Mouse (Mus musculus) stomach, embryonic 15.5 days (tissue): ENCODE data around the gene Fgf9. TPM values are rescaled to one million over a fixed set of nuclear protein-coding genes. Genes with fewer than 3 reads are reported as not detected.

Source experiments
- ATAC-seq: fragments of 200-750 bp; cut with Nextera tagmentation; 2 replicates; pipeline ENCODE4 v1.8.0; 2017; ENCODE audit warnings: low read depth, moderate number of reproducible peaks, moderate TSS enrichment; ENCODE audit not compliant: insufficient read depth, low FRiP score
- H3K27ac ChIP-seq: fragments of 300-500 bp; sonication (generic); 2 replicates; pipeline ENCODE4 v1.5.1; 2015; ENCODE audit warnings: mild to moderate bottlenecking, inconsistent platforms
- H3K27me3 ChIP-seq: fragments of 300-500 bp; sonication (generic); replicated peaks from 2 replicates; pipeline ENCODE4 v1.6.1; 2015; ENCODE audit warnings: inconsistent platforms
- H3K36me3 ChIP-seq: fragments of 300-500 bp; sonication (generic); 2 replicates; pipeline ENCODE4 v1.6.1; 2015; ENCODE audit warnings: inconsistent platforms
- H3K4me1 ChIP-seq: fragments of 300-500 bp; sonication (generic); 2 replicates; pipeline ENCODE4 v1.6.1; 2015; ENCODE audit warnings: inconsistent platforms
- H3K4me2 ChIP-seq: fragments of 300-500 bp; sonication (generic); 2 replicates; pipeline ENCODE4 v1.6.1; 2015; ENCODE audit warnings: mild to moderate bottlenecking, inconsistent platforms
- H3K4me3 ChIP-seq: fragments of 300-500 bp; sonication (generic); replicated peaks from 2 replicates; pipeline ENCODE4 v1.5.1; 2015; ENCODE audit warnings: inconsistent platforms
- H3K9ac ChIP-seq: fragments of 300-500 bp; sonication (generic); 2 replicates; pipeline ENCODE4 v1.6.1; 2015; ENCODE audit warnings: inconsistent platforms
- H3K9me3 ChIP-seq: fragments of 300-500 bp; sonication (generic); 2 replicates; pipeline ENCODE4 v1.6.1; 2016; ENCODE audit warnings: inconsistent platforms
- WGBS: fragments of 180-500 bp; shearing (Covaris S2); methylation state at CpG from one replicate; pipeline ENCODE4 v1.1.7; 2015; 5-methylcytosine and 5-hydroxymethylcytosine counted together
- polyA plus RNA-seq: library from polyadenylated mRNA; unstranded; fragments of >200 nt; fragmentation: Nextera tagmentation; extraction: Ambion mirVana; gene quantifications from 2 replicates; pipeline ENCODE4 v1.2.1, GENCODE M21; 2015

The Fgf9 gene
- polyA plus RNA-seq = 11.8 and 12.6 TPM in 2 replicates

DNA sequence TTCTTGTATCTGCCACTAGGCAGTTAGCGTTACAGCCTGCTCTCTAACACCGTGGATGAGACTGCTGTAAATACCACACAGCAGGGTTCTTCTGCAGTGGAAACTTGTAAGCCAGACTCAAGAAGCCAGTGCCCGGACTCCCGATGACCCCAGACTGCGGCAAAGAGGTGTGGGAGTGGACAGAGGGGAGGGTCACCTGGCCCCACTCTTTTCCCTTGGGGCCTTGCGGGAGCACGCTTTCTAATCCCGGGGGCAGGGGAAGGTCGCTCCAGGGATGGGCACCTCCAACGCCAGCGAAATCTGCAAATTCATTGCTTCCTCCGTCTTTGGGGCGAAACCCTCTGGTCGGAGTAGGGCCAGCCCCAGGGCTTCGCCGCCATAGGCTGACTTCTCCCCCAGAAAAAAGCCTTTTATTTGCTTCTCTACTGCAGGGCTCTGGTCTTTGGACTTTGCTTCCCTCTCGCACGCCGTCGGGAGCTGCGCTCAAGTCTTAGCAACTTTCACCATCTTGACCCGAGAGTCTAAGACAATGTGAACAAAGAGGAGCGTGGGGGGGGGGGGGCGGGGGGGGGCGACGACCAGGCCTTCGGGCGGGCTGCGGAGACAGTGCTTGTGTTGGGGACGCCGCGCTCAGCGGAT, at the start of gene Fgf9:
TSS of gene Fgf9 (plus strand) at position 67 of the 639 bp plus-strand sequence.
- peaks cover 36% of the 10 kb centered on the region for H3K27me3 ChIP-seq
- H3K9me3 ChIP-seq = no peaks in the 10 kb centered on the region
- ATAC-seq = peak; percentile 3; the same call in 1 of the 2 replicates

DNA sequence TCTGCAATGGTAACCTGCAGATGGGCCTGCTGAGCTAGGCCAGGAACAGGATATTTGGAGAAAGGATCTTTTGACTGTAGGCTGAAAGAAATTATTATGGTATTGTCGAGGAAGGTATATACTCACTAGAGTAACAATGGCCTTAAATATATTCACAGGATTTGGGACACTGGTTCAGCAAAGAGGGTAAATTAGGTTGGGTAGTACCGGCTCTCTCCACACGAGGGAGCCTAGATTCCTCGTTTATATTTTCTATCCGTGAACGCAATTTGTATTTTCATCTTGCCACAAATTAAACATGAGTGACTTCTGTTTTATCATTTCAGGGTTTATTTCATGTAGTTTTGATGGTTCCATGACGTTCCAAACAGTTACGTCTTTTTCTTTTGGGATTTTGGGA, 35.8 kb upstream of the Fgf9 start:
- Histone ChIP-seq H3K36me3 (no peaks in the 10 kb centered on the region), H3K27ac (no peak overlapping the region), H3K9ac (no peak overlapping the region), H3K27me3 (no peaks in the 10 kb centered on the region), H3K4me3 (no peak overlapping the region), H3K9me3 (no peaks in the 10 kb centered on the region), H3K4me1 (0 out of 2 replicates have a peak, but pooled peaks cover 2% of the 10 kb centered on the region), H3K4me2 (no peak overlapping the region)
- WGBS = 7% methylated on average over 8 of the region's 8 CpGs
- no peak for ATAC-seq

More for the DNA sequence above, at the start of gene Fgf9:
- H3K4me1 ChIP-seq = peaks cover 27% of the 10 kb centered on the region
- H3K36me3 ChIP-seq = no peaks in the 10 kb centered on the region
- H3K27ac ChIP-seq = peak within 1 kb of the TSS; percentile 72
- H3K9ac ChIP-seq = peak within 1 kb of the TSS; percentile 29
- under 1% methylated on average over 33 of the region's 33 CpGs for WGBS
- peak within 1 kb of the TSS; percentile 61 for H3K4me3 ChIP-seq
- peak within 1 kb of the TSS; percentile 93 for H3K4me2 ChIP-seq

DNA sequence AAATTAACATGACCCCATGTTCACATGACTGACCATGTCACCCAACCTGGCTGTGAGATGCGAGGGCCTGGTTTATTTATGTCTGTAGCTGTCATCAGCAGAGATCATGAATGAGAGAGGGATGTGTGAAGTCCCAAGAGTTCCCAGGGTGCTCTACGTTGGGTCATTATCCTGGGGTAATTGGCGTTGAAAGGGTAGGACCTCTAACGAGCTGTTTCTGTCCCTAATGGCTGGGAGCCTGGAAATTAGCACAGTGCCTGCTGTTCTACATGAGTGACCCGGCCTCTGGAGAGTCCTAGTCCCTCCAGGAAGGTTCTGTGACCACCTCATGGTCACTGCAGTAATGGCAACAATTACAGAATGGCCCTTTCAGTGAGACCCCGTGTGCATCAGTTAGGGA, 34.2 kb upstream of the Fgf9 start:
- 0 out of 2 replicates have a peak, but pooled peaks cover 2% of the 10 kb centered on the region for H3K4me1 ChIP-seq
- no peak overlapping the region for H3K27ac ChIP-seq
- H3K4me3 ChIP-seq = no peak overlapping the region
- no peaks in the 10 kb centered on the region for H3K9me3 ChIP-seq
- no peaks in the 10 kb centered on the region for H3K27me3 ChIP-seq
- no peak for ATAC-seq
- no peak overlapping the region for H3K4me2 ChIP-seq
- no peak overlapping the region for H3K9ac ChIP-seq
- WGBS = 55% methylated on average over 6 of the region's 6 CpGs
- no peaks in the 10 kb centered on the region for H3K36me3 ChIP-seq

GRCm38 (mm10) chr14:58046639-58047284, 23.6 kb upstream of the Fgf9 start:
- no peak overlapping the region for H3K9ac ChIP-seq
- no peak overlapping the region for H3K4me2 ChIP-seq
- 52% methylated on average over 4 of the region's 4 CpGs for WGBS
- ATAC-seq = peak; percentile 87
- peak overlapping the region; percentile 14 for H3K27ac ChIP-seq
- H3K4me1 ChIP-seq = no peaks in the 10 kb centered on the region; the same call in 1 of the 2 replicates
- no peaks in the 10 kb centered on the region for H3K27me3 ChIP-seq
- no peaks in the 10 kb centered on the region for H3K36me3 ChIP-seq
- no peaks in the 10 kb centered on the region for H3K9me3 ChIP-seq
- no peak overlapping the region for H3K4me3 ChIP-seq

- ATAC-seq = no peak
- H3K27me3 ChIP-seq = no peaks in the 10 kb centered on the region
- H3K9me3 ChIP-seq = no peaks in the 10 kb centered on the region
- no peak overlapping the region for H3K4me3 ChIP-seq
- no peaks in the 10 kb centered on the region for H3K36me3 ChIP-seq
- H3K27ac ChIP-seq = no peak overlapping the region
- H3K4me1 ChIP-seq = no peaks in the 10 kb centered on the region; the same call in 1 of the 2 replicates
- no peak overlapping the region for H3K9ac ChIP-seq
- WGBS = 90% methylated on average over 5 of the region's 5 CpGs
- no peak overlapping the region for H3K4me2 ChIP-seq
These were observed 19.7 kb upstream of the Fgf9 start for GRCm38 (mm10) chr14:58050691-58051090.

DNA sequence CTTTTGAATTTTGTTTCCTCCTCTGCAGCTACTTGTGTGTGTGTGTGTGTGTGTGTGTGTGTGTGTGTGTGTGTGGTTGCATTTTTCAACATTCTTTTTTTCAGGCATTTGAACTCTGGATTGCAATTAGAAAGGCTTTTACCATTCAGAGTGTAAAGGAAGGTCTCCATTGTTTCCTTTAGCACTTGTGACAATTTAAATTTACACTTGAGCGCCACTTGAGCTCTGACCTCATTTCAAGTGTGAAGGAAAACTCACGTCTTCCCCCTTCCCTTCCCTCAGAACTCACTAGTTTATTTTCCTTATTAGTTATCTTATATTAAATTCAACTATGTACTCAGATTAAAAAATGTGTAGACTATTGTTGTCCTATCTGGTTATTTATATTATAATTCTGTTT, 2.8 kb upstream of the Fgf9 start:
- 57% methylated on average over 2 of the region's 2 CpGs for WGBS
- H3K4me3 ChIP-seq = no peak overlapping the region
- peaks cover 18% of the 10 kb centered on the region for H3K27me3 ChIP-seq
- no peak overlapping the region for H3K27ac ChIP-seq
- no peak for ATAC-seq
- no peaks in the 10 kb centered on the region for H3K9me3 ChIP-seq
- H3K4me2 ChIP-seq = no peak overlapping the region
- H3K4me1 ChIP-seq = peaks cover 4% of the 10 kb centered on the region; the same call in 1 of the 2 replicates
- H3K36me3 ChIP-seq = no peaks in the 10 kb centered on the region
- H3K9ac ChIP-seq = no peak overlapping the region

DNA sequence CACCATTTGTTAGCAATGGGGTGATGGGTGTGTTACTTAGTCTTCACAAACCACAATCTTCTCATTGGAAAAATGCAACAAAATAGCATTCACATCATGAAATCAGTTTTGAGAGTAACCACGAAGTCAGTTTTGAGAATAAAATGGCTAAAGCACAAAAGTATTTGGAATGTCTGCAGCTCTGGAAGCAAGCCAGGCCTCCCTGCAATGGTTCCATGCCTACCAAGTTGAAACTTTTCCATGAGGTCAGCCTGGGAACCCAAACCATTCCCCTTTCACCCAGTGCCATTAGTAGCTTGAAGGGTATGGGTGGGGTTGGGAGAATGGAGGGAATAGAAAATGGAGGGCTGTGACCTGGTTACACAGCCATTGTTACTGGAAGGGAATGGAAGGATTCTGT, 1.7 kb upstream of the Fgf9 start:
- no peaks in the 10 kb centered on the region for H3K36me3 ChIP-seq
- no peak overlapping the region for H3K4me3 ChIP-seq
- no peaks in the 10 kb centered on the region for H3K9me3 ChIP-seq
- no peak overlapping the region for H3K27ac ChIP-seq
- no peak overlapping the region for H3K9ac ChIP-seq
- H3K27me3 ChIP-seq = peaks cover 23% of the 10 kb centered on the region
- no peak overlapping the region for H3K4me2 ChIP-seq
- WGBS = 69% methylated on average over 1 of the region's 1 CpGs
- no peak for ATAC-seq
- H3K4me1 ChIP-seq = peaks cover 10% of the 10 kb centered on the region

GRCm38 (mm10) chr14:58069927-58070326, 420 bp upstream of the Fgf9 start:
- Histone ChIP-seq H3K9ac (no peak overlapping the region; the same call in 1 of the 2 replicates), H3K27me3 (peaks cover 30% of the 10 kb centered on the region), H3K27ac (no peak overlapping the region)

GRCm38 (mm10) chr14:58071120-58071641, 834 bp downstream of the Fgf9 start:
- Histone ChIP-seq H3K27me3 (peaks cover 42% of the 10 kb centered on the region), H3K4me1 (peaks cover 33% of the 10 kb centered on the region), H3K36me3 (no peaks in the 10 kb centered on the region)

More at GRCm38 (mm10) chr14:58069927-58070326, 420 bp upstream of the Fgf9 start:
- ATAC-seq = no peak
- 9% methylated on average over 6 of the region's 6 CpGs for WGBS
- peak overlapping the region; percentile 93 for H3K4me2 ChIP-seq
- H3K4me3 ChIP-seq = peak overlapping the region; percentile 61
- no peaks in the 10 kb centered on the region for H3K36me3 ChIP-seq
- H3K4me1 ChIP-seq = peaks cover 21% of the 10 kb centered on the region
- no peaks in the 10 kb centered on the region for H3K9me3 ChIP-seq

DNA sequence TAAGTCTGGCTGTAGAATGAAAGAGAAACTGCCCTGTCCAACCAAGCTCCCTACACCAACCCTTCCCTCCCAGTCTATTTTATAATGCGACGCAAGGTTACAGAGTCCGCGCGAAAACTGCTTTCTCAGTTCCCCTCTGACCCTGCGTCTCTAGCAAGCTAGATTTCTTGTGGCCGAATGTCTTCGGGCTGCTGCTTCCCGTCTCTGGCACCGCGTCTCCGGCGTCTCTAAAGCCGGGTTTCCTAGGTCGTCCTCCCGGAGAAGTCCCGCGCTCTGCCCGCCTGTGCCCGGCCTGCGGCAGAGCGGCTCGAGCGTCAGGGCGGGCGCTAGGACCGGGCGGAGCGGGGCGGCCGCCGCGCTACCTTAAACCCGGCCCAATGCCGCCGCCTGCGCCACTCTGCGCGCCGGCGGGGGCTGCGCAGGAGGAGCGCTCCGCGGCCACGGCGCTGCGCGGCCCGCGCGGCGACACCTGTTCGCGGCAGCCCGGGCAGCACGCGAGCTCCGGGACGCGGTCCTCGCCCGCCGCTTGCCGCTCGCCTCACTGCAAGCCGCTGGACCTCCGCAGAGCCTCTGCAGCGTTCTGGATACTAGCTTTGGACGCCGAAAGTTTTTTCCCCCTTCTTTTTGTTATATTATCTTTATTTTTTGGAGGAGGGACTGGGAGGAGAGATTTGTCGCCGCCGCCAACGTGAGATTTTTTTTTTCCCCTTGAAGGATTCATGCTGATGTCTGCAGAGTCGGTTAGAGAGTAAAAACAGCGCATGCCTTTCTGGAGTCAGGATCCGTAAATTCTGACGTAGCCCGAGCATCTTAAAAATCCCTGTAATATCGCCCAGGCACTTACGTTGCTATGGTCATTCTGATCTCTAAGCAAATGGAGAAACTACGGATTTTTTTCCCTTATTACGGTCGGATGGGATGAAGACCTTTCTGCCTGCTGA, 1.8 kb downstream of the Fgf9 start:
- Histone ChIP-seq H3K36me3 (no peaks in the 10 kb centered on the region), H3K27ac (peak overlapping the region; percentile 72), H3K4me3 (peak overlapping the region; percentile 61), H3K9ac (peak overlapping the region; percentile 41; the same call in 1 of the 2 replicates), H3K9me3 (no peaks in the 10 kb centered on the region), H3K4me1 (peaks cover 38% of the 10 kb centered on the region), H3K27me3 (peaks cover 51% of the 10 kb centered on the region), H3K4me2 (peak overlapping the region; percentile 93)
- under 1% methylated on average over 84 of the region's 85 CpGs for WGBS
- peak; percentile 81 for ATAC-seq

More at GRCm38 (mm10) chr14:58071120-58071641, 834 bp downstream of the Fgf9 start:
- Histone ChIP-seq H3K4me3 (peak overlapping the region; percentile 61), H3K9me3 (no peaks in the 10 kb centered on the region), H3K27ac (peak overlapping the region; percentile 72), H3K9ac (peak overlapping the region; percentile 29), H3K4me2 (peak overlapping the region; percentile 93)
- under 1% methylated on average over 31 of the region's 31 CpGs for WGBS
- peak; percentile 1; the same call in 1 of the 2 replicates for ATAC-seq

DNA sequence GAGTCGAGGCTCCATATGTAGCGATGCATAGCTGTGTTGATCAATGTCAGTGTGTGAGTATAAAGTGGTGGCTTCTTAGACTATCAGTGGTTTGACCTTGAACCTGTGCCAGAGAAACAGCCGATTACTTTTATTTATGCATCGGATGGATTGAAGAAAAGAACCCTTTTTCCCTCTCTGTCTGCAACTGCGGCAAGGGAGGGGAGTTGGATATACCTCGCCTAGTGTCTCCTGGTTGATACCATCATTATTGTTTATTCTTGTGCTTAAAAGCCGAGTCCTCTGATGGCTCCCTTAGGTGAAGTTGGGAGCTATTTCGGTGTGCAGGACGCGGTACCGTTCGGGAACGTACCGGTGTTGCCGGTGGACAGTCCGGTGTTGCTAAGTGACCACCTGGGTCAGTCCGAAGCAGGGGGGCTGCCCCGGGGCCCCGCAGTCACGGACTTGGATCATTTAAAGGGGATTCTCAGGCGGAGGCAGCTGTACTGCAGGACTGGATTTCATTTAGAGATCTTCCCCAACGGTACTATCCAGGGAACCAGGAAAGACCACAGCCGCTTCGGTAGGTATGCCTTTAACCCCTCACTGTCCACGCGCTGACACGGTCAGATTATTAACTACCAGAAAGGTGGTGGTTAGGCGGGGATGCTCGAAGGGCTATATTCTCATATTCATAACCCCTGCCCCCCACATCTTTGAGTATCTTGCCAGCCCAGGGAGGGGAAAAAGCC, 2.6 kb downstream of the Fgf9 start:
- H3K4me3 ChIP-seq = peak overlapping the region; percentile 61
- H3K4me1 ChIP-seq = peaks cover 40% of the 10 kb centered on the region
- WGBS = under 1% methylated on average over 29 of the region's 29 CpGs
- peak overlapping the region; percentile 93 for H3K4me2 ChIP-seq
- ATAC-seq = no peak
- no peak overlapping the region for H3K27ac ChIP-seq
- no peak overlapping the region; the same call in 1 of the 2 replicates for H3K9ac ChIP-seq
- no peaks in the 10 kb centered on the region for H3K36me3 ChIP-seq
- peaks cover 59% of the 10 kb centered on the region for H3K27me3 ChIP-seq
- H3K9me3 ChIP-seq = no peaks in the 10 kb centered on the region
